Mouse (Mus musculus) CD4-positive naive resting alpha-beta T cell, adult 57 days (primary cell): Measurements from ENCODE around the gene Prm1. TPM values are rescaled to one million over a fixed set of nuclear protein-coding genes. Genes with fewer than 3 reads are reported as not detected.

Experiments used
- total RNA-seq: library from RNA; stranded (reverse); gene quantifications from one replicate; pipeline ENCODE4 v1.2.4, GENCODE M21; 2023

Prm1 gene
- not detected for total RNA-seq

DNA sequence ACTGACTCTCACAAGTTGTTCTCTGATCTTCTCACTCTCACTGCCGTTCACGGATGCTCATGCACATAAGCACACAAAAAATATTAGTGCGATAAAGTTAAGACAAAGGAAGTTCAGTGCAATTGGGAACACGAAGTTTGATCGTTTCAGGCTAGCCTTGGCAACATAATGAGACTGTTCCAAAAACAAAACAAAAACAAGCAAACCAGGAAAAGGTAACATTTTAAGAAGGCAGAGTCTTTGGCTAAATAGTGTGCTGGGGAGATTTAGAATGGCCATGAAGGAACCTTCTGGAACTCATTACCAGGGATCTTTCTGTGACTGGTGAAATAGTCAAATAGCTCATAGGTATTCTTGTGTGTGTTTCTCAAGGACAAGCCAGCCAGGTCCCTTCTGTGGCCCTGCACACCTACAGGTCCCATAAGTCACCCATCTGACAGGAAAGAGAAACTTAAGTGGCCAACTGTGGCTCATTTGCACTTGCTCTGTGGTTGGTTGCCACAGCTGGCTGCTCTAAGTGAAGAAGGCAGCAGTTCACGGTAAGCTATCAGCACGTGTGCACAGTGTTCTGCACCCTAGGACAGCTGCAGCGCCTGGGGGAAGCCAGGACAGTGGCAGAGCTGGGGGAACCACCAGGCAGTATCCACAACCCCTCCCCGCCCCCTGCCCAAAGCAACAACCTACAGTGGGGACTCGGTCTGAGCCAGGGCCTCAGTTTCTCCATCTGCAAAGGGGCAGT is at the start of gene Prm1:
TSS of gene Prm1 (minus strand) at position 51 of the 739 bp plus-strand sequence.

DNA sequence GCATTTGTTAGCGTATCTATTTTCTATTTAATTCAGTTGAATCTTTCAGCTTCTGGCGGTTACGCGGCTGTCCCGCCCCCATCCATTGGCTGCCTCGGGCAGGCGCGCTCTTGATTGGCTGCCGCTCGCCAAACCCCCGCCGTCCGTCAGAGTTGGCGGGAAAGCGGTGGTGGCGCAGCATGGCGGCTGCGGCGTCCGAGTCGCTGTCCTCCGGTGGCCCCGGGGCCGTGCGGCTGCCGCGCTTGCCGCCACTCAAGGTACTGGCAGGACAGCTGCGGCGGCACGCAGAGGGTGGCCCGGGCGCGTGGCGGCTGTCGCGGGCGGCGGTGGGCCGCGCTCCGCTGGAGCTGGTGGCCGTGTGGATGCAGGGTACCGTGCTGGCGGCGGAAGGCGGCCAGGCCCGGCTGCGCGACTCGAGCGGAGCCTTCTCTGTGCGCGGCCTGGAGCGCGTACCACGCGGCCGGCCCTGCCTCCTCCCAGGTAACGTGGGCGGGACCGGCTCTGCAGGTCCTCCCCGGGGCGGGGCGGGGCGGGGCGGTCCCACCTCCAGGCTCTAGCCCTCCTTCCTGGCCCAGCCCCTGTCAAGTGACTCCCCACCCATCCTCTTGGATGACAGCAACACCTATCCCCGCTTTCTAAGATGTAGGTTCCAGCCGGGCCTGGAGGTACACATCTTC is 29.4 kb upstream of the Prm1 start, which contains the start of gene Rmi2:
TSS of gene Rmi2 (plus strand) at position 149 of the 677 bp plus-strand sequence.

GRCm38 (mm10) chr16:10812865-10813371 is 7.3 kb upstream of the Prm1 start, which contains the start of gene Gm11172:
Gene Gm11172 (plus strand): TSS chr16:10812915.

DNA sequence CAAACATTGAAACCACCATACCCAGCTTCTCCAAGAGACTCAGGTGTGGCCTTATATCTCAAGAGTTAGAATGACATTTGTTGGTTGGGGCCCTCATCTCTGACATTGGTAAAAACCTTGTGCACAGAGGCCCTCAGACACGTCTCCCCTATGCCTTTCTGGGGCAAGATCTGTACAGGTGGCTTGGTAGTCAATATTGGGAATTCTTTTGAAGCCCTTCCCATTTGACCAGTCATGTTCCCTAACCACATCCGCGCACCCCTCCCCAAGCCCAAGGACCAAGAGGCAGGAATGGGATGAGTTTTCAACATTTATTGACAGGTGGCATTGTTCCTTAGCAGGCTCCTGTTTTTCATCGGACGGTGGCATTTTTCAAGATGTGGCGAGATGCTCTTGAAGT is 9.6 kb downstream of the Prm1 start, which contains the start of gene Prm2:
TSS of gene Prm2 (minus strand) at position 101 of the 400 bp plus-strand sequence.

DNA sequence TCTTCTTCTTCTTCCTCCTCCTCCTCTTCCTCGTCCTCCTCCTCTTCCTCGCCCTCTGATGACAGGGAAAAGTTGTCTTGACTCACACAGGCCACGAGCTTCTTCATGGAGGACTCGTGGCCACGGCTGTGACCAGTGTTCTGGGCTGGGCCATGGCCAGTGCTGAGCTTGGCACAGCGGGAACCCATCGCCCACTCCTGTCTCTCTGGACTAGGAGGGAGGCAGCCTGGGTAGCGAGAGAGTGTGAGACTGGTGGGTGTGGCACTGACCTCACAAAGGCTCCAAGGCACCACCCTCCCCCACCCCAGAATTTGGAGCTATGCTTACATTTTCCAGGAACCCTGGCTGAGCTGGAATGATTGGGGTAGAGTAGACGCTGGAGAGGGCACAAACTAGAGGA is 14.9 kb downstream of the Prm1 start, which contains the start of gene Prm3:
TSS of gene Prm3 (minus strand) at position 213 of the 400 bp plus-strand sequence.

DNA sequence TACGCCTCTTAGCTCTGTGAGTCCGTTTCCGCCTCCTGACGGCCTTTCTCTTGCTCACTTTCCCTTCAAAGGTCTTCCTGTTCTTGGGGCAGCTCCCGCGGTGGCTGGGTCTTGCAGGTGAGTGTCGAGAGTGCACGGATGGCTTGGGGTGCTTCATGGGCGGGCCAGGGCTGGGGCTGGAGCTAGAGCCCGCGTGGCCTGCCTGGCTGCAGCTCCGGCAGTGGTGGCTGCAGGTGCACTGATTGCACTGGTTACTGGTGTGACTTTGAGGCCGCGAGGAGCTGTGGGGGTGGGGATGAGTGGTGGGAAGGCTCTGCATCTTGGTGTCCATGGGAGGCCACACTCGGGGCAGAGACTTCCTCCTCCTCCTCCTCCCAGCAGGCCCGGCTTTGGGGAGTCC is 17.4 kb downstream of the Prm1 start, which contains the start of gene Tnp2:
TSS of gene Tnp2 (minus strand) at position 390 of the 400 bp plus-strand sequence.

GRCm38 (mm10) chr16:10785371-10786231 is 20.0 kb downstream of the Prm1 start, which contains the start of gene Socs1:
Gene Socs1 (minus strand): TSS chr16:10785536.

Other genes with a start within 250 kb of the Prm1 start
- gene Socs1, start 20.3 kb downstream of the Prm1 start, total RNA-seq: 31.9 TPM
- not detected for gene Tnp2, start 17.2 kb downstream of the Prm1 start, total RNA-seq
- gene Prm3, start 14.9 kb downstream of the Prm1 start, total RNA-seq: not detected
- not detected for gene Prm2, start 9.7 kb downstream of the Prm1 start, total RNA-seq
- not detected for gene Gm11172, start 7.1 kb upstream of the Prm1 start, total RNA-seq
- 4.6 TPM for gene Rmi2, start 29.2 kb upstream of the Prm1 start, total RNA-seq